Mouse (Mus musculus) layer of hippocampus, postnatal 36 days (tissue): ENCODE measurements around the gene Gm21858. TPM values are rescaled to one million over a fixed set of nuclear protein-coding genes. Genes with fewer than 3 reads are reported as not detected.
"Not testable (repeated sequence)": the region's sequence is repeated elsewhere in the genome, so short reads cannot be mapped to it uniquely, and the experiment has no call there.

ENCODE experiments used
- DNase-seq, 2 experiments: peaks; one replicate each; pipeline ENCODE4 v3.0.0; 2022
- total RNA-seq, 2 experiments: library from RNA; stranded (reverse); gene quantifications; 2 replicates each; pipeline ENCODE4 v1.2.3; 2021

Gm21858 gene
- not detected for total RNA-seq

DNA sequence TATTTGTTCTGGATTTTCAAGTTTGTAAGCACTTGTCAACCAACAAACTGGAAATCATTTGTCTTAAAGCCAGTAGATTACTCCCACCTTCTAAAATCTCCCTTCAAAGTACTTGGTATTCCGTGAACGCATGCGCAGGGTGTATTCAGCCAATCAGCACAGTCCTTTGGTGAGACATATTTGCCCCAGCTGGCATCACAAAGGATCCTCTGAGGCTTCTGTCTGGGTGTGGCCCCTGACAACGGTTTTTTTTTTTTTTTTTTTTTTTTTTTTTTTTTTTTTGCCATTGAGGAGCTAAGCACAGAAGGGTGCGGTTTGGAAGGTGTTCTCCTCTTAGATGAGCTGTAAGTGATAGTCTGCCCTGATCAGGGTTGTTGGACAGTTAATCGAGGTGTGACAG, at the start of gene Gm21858:
Gene Gm21858, plus strand, starts transcription at position 301 of the 400 bp plus-strand sequence.
- not testable (repeated sequence) for DNase-seq
